Mouse (Mus musculus) CH12.LX (cell line): ENCODE results near the gene Slc15a2. TPM values are rescaled to one million over a fixed set of nuclear protein-coding genes. Genes with fewer than 3 reads are reported as not detected.

Experiments
- DNase-seq: peaks from one replicate; pipeline ENCODE4 v3.0.0-alpha.2; 2013; ENCODE audit errors: extremely low read depth
- H3K27ac ChIP-seq: 2 replicates; pipeline ENCODE4 v1.5.1; 2012; ENCODE audit warnings: low read depth, mild to moderate bottlenecking, control low read depth, moderate library complexity; ENCODE audit not compliant: insufficient read depth
- H3K27me3 ChIP-seq: replicated peaks from 2 replicates; pipeline ENCODE3; 2012; ENCODE audit warnings: inconsistent platforms
- H3K36me3 ChIP-seq, 2 experiments: replicated peaks in 1 of 2; 2 replicates each; pipeline versions ENCODE3 to v1.6.1; 2012; ENCODE audit warnings: inconsistent platforms in 1 of 2, low read length in 1 of 2, mild to moderate bottlenecking in 1 of 2, mixed read lengths in 1 of 2, moderate library complexity in 1 of 2; ENCODE audit not compliant: control insufficient read depth in 1 of 2, insufficient read depth in 1 of 2
- H3K4me1 ChIP-seq, 2 experiments: 2 replicates each; pipeline ENCODE4 v1.6.1; 2012; ENCODE audit warnings: inconsistent platforms in 1 of 2, moderate library complexity in 1 of 2; ENCODE audit not compliant: insufficient read depth in 2 of 2, control insufficient read depth in 1 of 2
- H3K4me2 ChIP-seq: 2 replicates; pipeline ENCODE4 v1.6.1; 2012; ENCODE audit warnings: low read depth, mild to moderate bottlenecking, control low read depth; ENCODE audit not compliant: poor library complexity, insufficient read depth, severe bottlenecking
- H3K4me3 ChIP-seq, 3 experiments: fragments of 150-350 bp in 1 of 3; sonication (generic) in 1 of 3; replicated peaks in 1 of 3; 2 replicates each; pipeline versions ENCODE3 to v1.5.1; 2011 to 2012; ENCODE audit warnings: low read depth in 2 of 3, low read length in 2 of 3, mild to moderate bottlenecking in 2 of 3, moderate library complexity in 2 of 3, control low read depth in 1 of 3, improper control_type of control experiment in 1 of 3, inconsistent platforms in 1 of 3, mixed read lengths in 1 of 3; ENCODE audit not compliant: poor library complexity in 1 of 3
- H3K79me2 ChIP-seq: replicated peaks from 2 replicates; pipeline ENCODE4 v1.6.1; 2012; ENCODE audit warnings: mild to moderate bottlenecking, moderate library complexity; ENCODE audit not compliant: control insufficient read depth, poor library complexity, insufficient read depth, severe bottlenecking; ENCODE audit errors: extremely low read depth
- H3K9ac ChIP-seq: 2 replicates; pipeline ENCODE4 v1.6.1; 2012; ENCODE audit warnings: low read depth, mild to moderate bottlenecking, control low read depth, moderate library complexity; ENCODE audit not compliant: insufficient read depth
- H3K9me3 ChIP-seq: replicated peaks from 2 replicates; pipeline ENCODE3; 2012; ENCODE audit warnings: low read length, inconsistent platforms, mixed read lengths
- BHLHE40 ChIP-seq: IDR thresholded peaks from 2 replicates; pipeline ENCODE4 v1.6.1; 2011; ENCODE audit warnings: mild to moderate bottlenecking, low read depth, low read length, improper control_type of control experiment
- CHD1 ChIP-seq: IDR thresholded peaks from 2 replicates; pipeline ENCODE4 v1.6.1; 2012; ENCODE audit warnings: low read depth, low read length, improper control_type of control experiment, inconsistent platforms
- CHD2 ChIP-seq: IDR thresholded peaks from 2 replicates; pipeline ENCODE4 v1.6.1; 2011; ENCODE audit warnings: low read length, improper control_type of control experiment
- CTCF ChIP-seq, 2 experiments: IDR thresholded peaks in 1 of 2; conservative IDR thresholded peaks in 1 of 2; 2 replicates each; pipeline ENCODE4 v1.5.1; 2011 to 2012; ENCODE audit warnings: low read depth in 2 of 2, low read length in 2 of 2, improper control_type of control experiment in 1 of 2, inconsistent platforms in 1 of 2, mild to moderate bottlenecking in 1 of 2, moderate library complexity in 1 of 2
- E2F4 ChIP-seq: IDR thresholded peaks from 2 replicates; pipeline ENCODE4 v1.6.1; 2011; ENCODE audit warnings: low read depth, low read length, improper control_type of control experiment; ENCODE audit not compliant: insufficient replicate concordance
- ELF1 ChIP-seq: IDR thresholded peaks from 2 replicates; pipeline ENCODE4 v1.6.1; 2014; ENCODE audit warnings: low read depth, mild to moderate bottlenecking, inconsistent platforms, low read length, improper control_type of control experiment
- EP300 ChIP-seq: IDR thresholded peaks from 2 replicates; pipeline ENCODE4 v1.6.1; 2011; ENCODE audit warnings: low read length, improper control_type of control experiment
- ETS1 ChIP-seq: conservative IDR thresholded peaks from 2 replicates; pipeline ENCODE4 v1.6.1; 2012; ENCODE audit warnings: low read depth, mild to moderate bottlenecking, inconsistent platforms, low read length, improper control_type of control experiment, moderate library complexity
- GABPA ChIP-seq: IDR thresholded peaks from 2 replicates; pipeline ENCODE4 v1.6.1; 2012; ENCODE audit warnings: low read depth, low read length, improper control_type of control experiment, inconsistent platforms; ENCODE audit not compliant: insufficient replicate concordance
- HCFC1 ChIP-seq: IDR thresholded peaks from 2 replicates; pipeline ENCODE4 v1.6.1; 2012; ENCODE audit warnings: low read depth, mild to moderate bottlenecking, inconsistent platforms, low read length, improper control_type of control experiment
- IRF4 ChIP-seq: IDR thresholded peaks from 2 replicates; pipeline ENCODE4 v1.6.1; 2014; ENCODE audit warnings: low read depth, mild to moderate bottlenecking, inconsistent platforms, low read length, improper control_type of control experiment
- JUN ChIP-seq: IDR thresholded peaks from 2 replicates; pipeline ENCODE4 v1.6.1; 2011; ENCODE audit warnings: low read depth, mild to moderate bottlenecking, low read length, improper control_type of control experiment, moderate library complexity; ENCODE audit not compliant: insufficient read depth
- JUND ChIP-seq: conservative IDR thresholded peaks from 2 replicates; pipeline ENCODE4 v1.6.1; 2011; ENCODE audit warnings: low read depth, low read length, improper control_type of control experiment
- KAT2A ChIP-seq: IDR thresholded peaks from 2 replicates; pipeline ENCODE4 v1.6.1; 2012; ENCODE audit warnings: low read length, improper control_type of control experiment, inconsistent platforms; ENCODE audit not compliant: insufficient replicate concordance
- MAFK ChIP-seq: IDR thresholded peaks from 2 replicates; pipeline ENCODE4 v1.6.1; 2011; ENCODE audit warnings: low read length, improper control_type of control experiment; ENCODE audit not compliant: insufficient replicate concordance
- MAX ChIP-seq: IDR thresholded peaks from 2 replicates; pipeline ENCODE4 v1.6.1; 2011; ENCODE audit warnings: low read length, improper control_type of control experiment
- MEF2A ChIP-seq: IDR thresholded peaks from 2 replicates; pipeline ENCODE4 v1.6.1; 2014; ENCODE audit warnings: low read depth, mild to moderate bottlenecking, inconsistent platforms, low read length, improper control_type of control experiment, borderline replicate concordance
- MYC ChIP-seq: IDR thresholded peaks from 2 replicates; pipeline ENCODE4 v1.6.1; 2011; ENCODE audit warnings: low read depth, mild to moderate bottlenecking, improper control_type of control experiment, low read length
- NELFE ChIP-seq: IDR thresholded peaks from 2 replicates; pipeline ENCODE4 v1.6.1; 2011; ENCODE audit warnings: low read depth, low read length, improper control_type of control experiment
- NRF1 ChIP-seq: IDR thresholded peaks from 2 replicates; pipeline ENCODE4 v1.6.1; 2014; ENCODE audit warnings: low read depth, mild to moderate bottlenecking, inconsistent platforms, low read length, improper control_type of control experiment, moderate library complexity
- POLR2A ChIP-seq: IDR thresholded peaks from 2 replicates; pipeline ENCODE4 v1.6.1; 2011; ENCODE audit warnings: low read depth, mild to moderate bottlenecking, improper control_type of control experiment, low read length
- POLR2AphosphoS2 ChIP-seq: IDR thresholded peaks from 2 replicates; pipeline ENCODE4 v1.6.1; 2011; ENCODE audit warnings: low read depth, low read length, improper control_type of control experiment
- RAD21 ChIP-seq: IDR thresholded peaks from 2 replicates; pipeline ENCODE4 v1.6.1; 2011; ENCODE audit warnings: low read depth, mild to moderate bottlenecking, low read length, improper control_type of control experiment, moderate library complexity
- SIN3A ChIP-seq: IDR thresholded peaks from 2 replicates; pipeline ENCODE4 v1.6.1; 2012; ENCODE audit warnings: low read length, improper control_type of control experiment, inconsistent platforms
- SMC3 ChIP-seq: IDR thresholded peaks from 2 replicates; pipeline ENCODE4 v1.6.1; 2011; ENCODE audit warnings: low read depth, low read length, improper control_type of control experiment
- TBP ChIP-seq: conservative IDR thresholded peaks from 2 replicates; pipeline ENCODE4 v1.6.1; 2011; ENCODE audit warnings: low read depth, low read length, improper control_type of control experiment
- TCF12 ChIP-seq: IDR thresholded peaks from 2 replicates; pipeline ENCODE4 v1.6.1; 2014; ENCODE audit warnings: low read depth, mild to moderate bottlenecking, inconsistent platforms, low read length, improper control_type of control experiment
- UBTF ChIP-seq: IDR thresholded peaks from 2 replicates; pipeline ENCODE4 v1.6.1; 2012; ENCODE audit warnings: low read depth, mild to moderate bottlenecking, inconsistent platforms, low read length, improper control_type of control experiment, moderate library complexity
- ZC3H11A ChIP-seq: IDR thresholded peaks from 2 replicates; pipeline ENCODE4 v1.6.1; 2012; ENCODE audit warnings: low read depth, mild to moderate bottlenecking, inconsistent platforms, low read length, improper control_type of control experiment
- ZKSCAN1 ChIP-seq: IDR thresholded peaks from 2 replicates; pipeline ENCODE4 v1.6.1; 2012; ENCODE audit warnings: low read depth, inconsistent platforms, low read length, improper control_type of control experiment, borderline replicate concordance
- ZMIZ1 ChIP-seq: IDR thresholded peaks from 2 replicates; pipeline ENCODE4 v1.6.1; 2012; ENCODE audit warnings: low read depth, mild to moderate bottlenecking, inconsistent platforms, low read length, improper control_type of control experiment
- dilution Hi-C: fragments of 300-500 bp; cut with MboI; formaldehyde crosslinking; loops from 2 replicates; pipeline ENCODE4 v1.14.3; 2020; ENCODE audit warnings: low sequenced_read_pairs; ENCODE audit not compliant: extremely low pct_unique_long_range_greater_than_20kb, extremely low pct_ligation_motif_present
- in situ Hi-C: fragments of 300-500 bp; cut with MboI; formaldehyde crosslinking; loops from 3 replicates; pipeline ENCODE4 v1.14.3; 2019; ENCODE audit warnings: low sequenced_read_pairs, low pct_ligation_motif_present, low pct_unique_long_range_greater_than_20kb, mixed read lengths
- polyA plus RNA-seq: library from polyadenylated mRNA; unstranded; fragments of >175 nt; gene quantifications from 2 replicates; pipeline ENCODE4 v1.2.1, GENCODE M21; 2012; ENCODE audit warnings: low read depth; ENCODE audit not compliant: insufficient read length
- total RNA-seq, 2 experiments: library from RNA; depleted of rRNA; stranded (reverse); fragments of 300-350 nt in 1 of 2; fragments of >200 nt in 1 of 2; gene quantifications; 2 replicates each; pipeline ENCODE4 v1.2.3; 2012 to 2014

Slc15a2 gene
- total and polyA plus RNA-seq, 3 experiments = 9.4 to 11.7 (median 11.4) TPM

DNA sequence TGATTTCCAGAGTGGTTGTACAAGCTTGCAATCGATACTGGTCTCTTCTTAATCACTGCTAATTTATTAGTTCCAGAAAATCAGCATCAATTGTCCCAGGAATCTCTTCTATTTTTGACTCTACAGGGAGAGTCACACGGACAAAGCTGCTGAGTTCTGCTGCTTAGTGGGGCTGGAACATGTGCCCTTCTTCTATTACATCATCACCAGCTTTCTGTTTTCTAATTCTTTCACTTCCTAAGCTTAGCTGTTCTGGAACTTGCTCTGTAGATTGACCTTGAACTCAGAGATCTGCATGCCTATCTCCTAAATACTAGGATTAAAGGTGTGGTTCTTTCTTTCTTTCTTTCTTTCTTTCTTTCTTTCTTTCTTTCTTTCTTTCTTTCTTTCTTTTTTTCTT lies 13.6 kb upstream of the Slc15a2 start (continued):
- TF ChIP-seq EP300 (peak; percentile 47; the same call in 1 of the 2 replicates), ZC3H11A (no peak), GABPA (no peak), POLR2AphosphoS2 (no peak), MYC (peak; percentile 75; the same call in 1 of the 2 replicates), IRF4 (peak; percentile 52; the same call in 1 of the 2 replicates), ZKSCAN1 (no peak)

DNA sequence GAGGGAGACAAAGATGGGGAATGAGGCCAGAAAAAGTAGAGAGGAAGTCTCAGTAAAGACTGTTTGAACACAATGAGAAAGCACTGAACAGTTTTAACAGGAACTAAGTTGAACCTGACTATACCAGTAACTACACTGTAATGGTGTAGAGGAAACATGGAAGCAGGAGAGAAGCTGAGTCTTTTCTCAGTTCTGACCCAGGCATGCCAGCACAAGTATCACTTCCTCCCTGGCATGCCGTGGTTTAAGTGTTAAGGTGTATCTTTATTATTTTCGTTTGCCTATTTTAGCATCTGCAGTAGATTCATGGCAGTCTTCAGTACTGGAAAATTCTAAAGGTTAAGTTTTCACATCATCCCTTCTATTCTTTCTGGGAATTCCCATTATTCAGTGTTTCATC lies 10.2 kb upstream of the Slc15a2 start:
- in situ Hi-C loops = no loop called here
- H3K27me3 ChIP-seq = no peaks in the 10 kb centered on the region

More for the DNA sequence above, 10.2 kb upstream of the Slc15a2 start:
- H3K27ac ChIP-seq = no peak overlapping the region
- H3K9ac ChIP-seq = peak overlapping the region; percentile 51; the same call in 1 of the 2 replicates
- no peaks in the 10 kb centered on the region for H3K36me3 ChIP-seq
- peaks cover 14 to 31% of the 10 kb centered on the region in 2 experiments for H3K4me1 ChIP-seq
- H3K4me2 ChIP-seq = peak overlapping the region; percentile 73
- no peak overlapping the region for H3K4me3 ChIP-seq
- peak; percentile 31 for DNase-seq
- dilution Hi-C loops = no loop called here
- peaks cover 2% of the 10 kb centered on the region for H3K9me3 ChIP-seq
- TF ChIP-seq CTCF (conservative IDR thresholded peaks at IDR 0.05 in 1 of 2, IDR thresholded peaks at IDR 0.05 in 1 of 2; ENCODE audit: low read depth in 2 of 2, low read length in 2 of 2) (no peak), BHLHE40 (peak; percentile 80), MAFK (no peak), TBP (0 out of 2 replicates have a peak, but pooled peaks have one; percentile 34), IRF4 (peak; percentile 93), SMC3 (no peak), MEF2A (no peak), JUN (no peak; the same call in 1 of the 2 replicates), JUND (no peak), TCF12 (0 out of 2 replicates have a peak, but pooled peaks have one; percentile 29), EP300 (peak; percentile 92), ZKSCAN1 (no peak), MYC (0 out of 2 replicates have a peak, but pooled peaks have one; percentile 39), SIN3A (no peak), CHD1 (no peak), NRF1 (no peak), ZC3H11A (no peak), HCFC1 (no peak), KAT2A (no peak), ZMIZ1 (no peak), UBTF (no peak), MAX (no peak), RAD21 (no peak), ELF1 (no peak), E2F4 (no peak), POLR2AphosphoS2 (no peak), CHD2 (no peak), POLR2A (no peak), ETS1 (no peak; the same call in 1 of the 2 replicates), NELFE (no peak)
- no peaks in the 10 kb centered on the region for H3K79me2 ChIP-seq
